Mouse (Mus musculus) naive thymus-derived CD4-positive, alpha-beta T cell, adult 5 months (primary cell): ENCODE data around the gene Tgds. TPM values are rescaled to one million over a fixed set of nuclear protein-coding genes. Genes with fewer than 3 reads are reported as not detected.

Source experiments
- polyA plus RNA-seq: library from polyadenylated mRNA; unstranded; fragments of 100-300 nt; shearing (Covaris generic); gene quantifications from one replicate; pipeline ENCODE4 v1.2.1, GENCODE M21; 2017

The Tgds gene
- 9.5 TPM for polyA plus RNA-seq

DNA sequence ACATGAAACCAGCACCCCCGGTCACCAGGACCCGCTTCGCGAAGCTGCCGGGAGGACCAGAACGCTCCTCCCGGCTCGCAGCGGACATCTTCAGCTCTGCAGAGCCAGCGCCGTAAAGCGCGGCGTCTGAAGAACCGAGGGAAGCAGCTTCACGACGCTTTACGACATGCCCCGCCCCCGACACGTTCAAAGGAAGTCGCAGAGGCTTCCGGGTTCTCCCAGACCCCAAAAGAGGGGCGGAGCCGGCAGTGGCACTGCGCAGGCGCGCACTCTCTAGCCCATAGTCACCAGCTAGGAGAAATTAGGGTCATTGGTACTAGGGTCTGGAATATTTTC lies at the start of gene Tgds:
Tgds (minus strand) TSS at position 114 of the 336 bp plus-strand sequence.

DNA sequence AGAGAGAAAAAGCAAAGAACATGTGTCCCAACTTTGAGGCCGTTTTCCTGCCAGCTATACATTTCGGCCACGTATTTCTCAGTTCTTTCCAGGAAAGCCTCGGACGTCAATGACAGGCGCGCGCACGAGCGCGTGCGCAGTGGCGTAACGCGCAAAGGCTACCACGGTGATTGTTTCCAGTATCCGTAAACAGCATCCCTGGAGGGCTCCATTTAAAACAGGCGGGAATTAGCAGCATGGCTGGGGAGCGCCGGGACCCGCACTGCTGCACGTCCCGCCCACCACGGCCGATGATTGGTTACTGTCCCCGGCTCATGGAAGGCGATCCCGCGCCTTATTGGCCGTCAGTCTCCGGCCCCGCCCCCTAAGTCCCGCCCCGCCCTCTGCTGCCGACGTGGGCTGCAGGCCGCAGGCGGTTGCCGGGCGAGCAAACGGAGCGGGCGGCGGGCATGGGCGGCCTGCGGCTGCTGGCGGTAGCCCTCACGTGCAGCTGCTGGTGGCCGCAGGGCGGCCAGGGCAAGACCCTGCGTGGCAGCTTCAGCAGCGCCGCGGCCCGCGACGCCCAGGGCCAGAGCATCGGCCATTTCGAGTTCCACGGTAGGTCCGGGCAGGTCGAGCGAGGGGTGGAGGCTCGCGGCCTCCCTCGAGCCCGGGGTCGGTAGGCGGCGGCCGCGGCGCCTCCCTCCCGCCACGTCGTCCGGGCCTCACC lies 4.3 kb upstream of the Tgds start, which contains the start of gene Gpr180:
Gpr180 (plus strand) TSS at position 415 of the 709 bp plus-strand sequence.

Other genes with a start within 250 kb of the Tgds start
- 0.16 TPM for gene Dct, start 80.5 kb downstream of the Tgds start, polyA plus RNA-seq
- gene Gpr180, start 4.4 kb upstream of the Tgds start, polyA plus RNA-seq, result 22.6 TPM
- gene Sox21, start 104.3 kb upstream of the Tgds start, polyA plus RNA-seq, result not detected
- gene Gm9376, start 134.2 kb upstream of the Tgds start, polyA plus RNA-seq, result not detected